In the genomic region with DNA sequence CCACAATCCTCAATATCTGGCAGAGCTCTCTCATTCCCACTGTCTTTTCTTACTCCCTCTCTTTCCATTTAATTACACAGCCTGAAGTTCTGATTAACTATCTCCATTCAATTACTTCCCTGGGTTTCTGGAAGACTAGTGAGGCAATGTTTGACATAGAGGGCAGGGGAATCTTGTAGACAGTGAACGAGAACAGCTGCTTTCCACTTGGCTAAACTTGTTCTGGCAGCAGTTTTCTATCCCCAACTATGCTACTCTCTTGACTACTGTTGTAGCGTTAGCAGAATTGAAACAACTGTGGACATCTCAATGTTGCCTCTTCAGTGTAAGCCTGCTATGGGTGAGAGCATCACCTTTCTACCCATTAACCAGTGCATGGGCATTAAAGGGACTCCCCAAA, we compare ENCODE assay signal across 30 mouse cellular contexts.
DNase-seq lines count a peak whose midpoint lies in the region; ATAC-seq lines count a peak whose summit lies in the region.
"Had no signal": no experiment of that assay in that cellular context is flagged by ENCODE, and none has a peak within 500 bp of the region (broad histone marks: within the 10 kb centered on the region; RNA-seq: fewer than 3 reads in every experiment).

No protein-coding gene starts in this region.

- 48% methylated on average over 2 of the region's 2 CpGs for WGBS in kidney, embryonic 15.5 days
- WGBS in lung, embryonic 16.5 days = 51% methylated on average over 2 of the region's 2 CpGs

- H3K9me3 ChIP-seq in kidney, embryonic 15.5 days (replicated peaks) = no peaks in the 10 kb centered on the region
- H3K9me3 ChIP-seq in lung, embryonic 16.5 days (ENCODE audit: control insufficient read depth, low read length) = no peaks in the 10 kb centered on the region
- H3K9me3 ChIP-seq: embryonic facial prominence, embryonic 10.5 days; embryonic facial prominence, embryonic 13.5 days; forebrain, embryonic 12.5 days; forebrain, embryonic 15.5 days; heart, embryonic 12.5 days; heart, embryonic 15.5 days; hindbrain, embryonic 12.5 days; hindbrain, embryonic 15.5 days had no signal

- H3K36me3 ChIP-seq in kidney, embryonic 15.5 days = no peaks in the 10 kb centered on the region
- H3K36me3 ChIP-seq in lung, embryonic 16.5 days (ENCODE audit: control insufficient read depth, insufficient read depth, low read length) = no peaks in the 10 kb centered on the region
- H3K36me3 ChIP-seq: embryonic facial prominence, embryonic 10.5 days; embryonic facial prominence, embryonic 13.5 days; forebrain, embryonic 12.5 days; forebrain, embryonic 15.5 days; G1E; heart, embryonic 12.5 days; heart, embryonic 15.5 days; hindbrain, embryonic 12.5 days; hindbrain, embryonic 15.5 days had no signal

- 0 out of 2 replicates have a peak, but pooled peaks have one; percentile 4 for ATAC-seq in kidney, embryonic 15.5 days (replicated peaks; ENCODE audit: low FRiP score)
- peak; percentile 72 for ATAC-seq in lung, embryonic 16.5 days (ENCODE audit: low read depth)
- ATAC-seq: forebrain, embryonic 15.5 days; Patski had no signal

- H3K4me1 ChIP-seq in kidney, embryonic 15.5 days = peaks cover 3% of the 10 kb centered on the region; the same call in 1 of the 2 replicates
- no peaks in the 10 kb centered on the region for H3K4me1 ChIP-seq in lung, embryonic 16.5 days (replicated peaks; ENCODE audit: control insufficient read depth, insufficient read depth, low read length)
- H3K4me1 ChIP-seq: embryonic facial prominence, embryonic 13.5 days; heart, embryonic 12.5 days; heart, embryonic 15.5 days had no signal

- H3K4me2 ChIP-seq in kidney, embryonic 15.5 days = no peak overlapping the region
- H3K4me2 ChIP-seq in lung, embryonic 16.5 days (ENCODE audit: low read depth, low read length) = no peak overlapping the region
- H3K4me2 ChIP-seq: embryonic facial prominence, embryonic 13.5 days; forebrain, embryonic 12.5 days; forebrain, embryonic 15.5 days; heart, embryonic 12.5 days; heart, embryonic 15.5 days; hindbrain, embryonic 12.5 days; hindbrain, embryonic 15.5 days had no signal

- no peaks in the 10 kb centered on the region for H3K27me3 ChIP-seq in kidney, embryonic 15.5 days
- no peaks in the 10 kb centered on the region for H3K27me3 ChIP-seq in lung, embryonic 16.5 days (ENCODE audit: control insufficient read depth, insufficient read depth, low read depth, low read length)
- H3K27me3 ChIP-seq: CH12.LX; embryonic facial prominence, embryonic 13.5 days; forebrain, embryonic 12.5 days; forebrain, embryonic 15.5 days; heart, embryonic 12.5 days; heart, embryonic 15.5 days; hindbrain, embryonic 12.5 days; hindbrain, embryonic 15.5 days; Patski had no signal

- H3K27ac ChIP-seq in kidney, embryonic 15.5 days = no peak overlapping the region
- H3K27ac ChIP-seq in lung, embryonic 16.5 days (ENCODE audit: low read length) = no peak overlapping the region
- H3K27ac ChIP-seq: embryonic facial prominence, embryonic 10.5 days; embryonic facial prominence, embryonic 13.5 days; forebrain, embryonic 12.5 days; forebrain, embryonic 15.5 days; heart, embryonic 15.5 days; hindbrain, embryonic 12.5 days; hindbrain, embryonic 15.5 days had no signal

- no peak overlapping the region for H3K9ac ChIP-seq in kidney, embryonic 15.5 days
- no peak overlapping the region for H3K9ac ChIP-seq in lung, embryonic 16.5 days (ENCODE audit: low read length)
- H3K9ac ChIP-seq: embryonic facial prominence, embryonic 13.5 days; forebrain, embryonic 12.5 days; forebrain, embryonic 15.5 days; heart, embryonic 12.5 days; heart, embryonic 15.5 days; hindbrain, embryonic 12.5 days; hindbrain, embryonic 15.5 days had no signal

- no peak overlapping the region for H3K4me3 ChIP-seq in kidney, embryonic 15.5 days (replicated peaks)
- H3K4me3 ChIP-seq in lung, embryonic 16.5 days (ENCODE audit: low read length) = no peak overlapping the region
- H3K4me3 ChIP-seq: embryonic facial prominence, embryonic 10.5 days; embryonic facial prominence, embryonic 13.5 days; erythroblast, embryonic 14.5 days; forebrain, embryonic 12.5 days; forebrain, embryonic 15.5 days; heart, embryonic 12.5 days; heart, embryonic 15.5 days; hindbrain, embryonic 12.5 days; hindbrain, embryonic 15.5 days had no signal

- no peak for DNase-seq in kidney, adult 8-10 months
- peak; percentile 12 for DNase-seq in kidney, postnatal 14 days
- DNase-seq in kidney, postnatal 25 days = no peak
- no peak for DNase-seq in lung, postnatal 4 days
- DNase-seq in lung, postnatal 36 days = peak; percentile 37
- no peak for DNase-seq in urinary bladder, postnatal 14 days (ENCODE audit: low spot score)
- DNase-seq: adrenal gland, adult 2 months; adrenal gland, postnatal 14 days; B cell, adult 2 months; cerebellum, adult 11 months; cerebellum, adult 2 months; cerebellum, adult 9-11 months; cerebellum, postnatal 36 days; embryo, embryonic 11 days; gastrocnemius, postnatal 25 days; heart, adult 18-20 months had no signal

Comparison
In these comparisons a context has a peak if more than half of its experiments do, and no peak if none do; other contexts are left out.
1. DNase-seq: peak in kidney, postnatal 14 days (single experiment) and lung, postnatal 36 days (single experiment); none in kidney, adult 8-10 months (0 of 2), kidney, postnatal 25 days (0 of 2), lung, postnatal 4 days (0 of 2) and urinary bladder, postnatal 14 days (single experiment).